Mouse (Mus musculus) frontal cortex, postnatal 14 days (tissue): ENCODE measurements around the gene Catsperz.
A peak's percentile ranks its signal among the peaks of the same experiment; 100 is the strongest.

Experiments used
- DNase-seq, 2 experiments: peaks; one replicate each; pipeline ENCODE4 v3.0.0; 2022; ENCODE audit warnings: low spot score in 2 of 2

The Catsperz gene

GRCm38 (mm10) chr19:6943709-6944108 lies 18.5 kb upstream of the Catsperz start:
- DNase-seq: no peak

- no peak for DNase-seq
These were observed 17.6 kb upstream of the Catsperz start for GRCm38 (mm10) chr19:6942764-6943163.

- peak; percentile 89 to 92 for DNase-seq
These were observed 17.1 kb upstream of the Catsperz start, which contains the start of gene Gpr137 for GRCm38 (mm10) chr19:6942249-6942691. TSS of gene Gpr137 (minus strand) at chr19:6942480.

- DNase-seq: peak; percentile 82 to 89
These were observed 16.4 kb upstream of the Catsperz start, which contains the start of gene Bad for GRCm38 (mm10) chr19:6941372-6942248. TSS of gene Bad (plus strand) at chr19:6941861.

- no peak for DNase-seq
These were observed 15.5 kb upstream of the Catsperz start for GRCm38 (mm10) chr19:6940396-6941351.

GRCm38 (mm10) chr19:6939106-6940002 lies 14.2 kb upstream of the Catsperz start:
- no peak for DNase-seq

- no peak for DNase-seq
These were observed 12.6 kb upstream of the Catsperz start for GRCm38 (mm10) chr19:6937541-6938465.

GRCm38 (mm10) chr19:6936299-6936698 lies 11.1 kb upstream of the Catsperz start:
- DNase-seq: no peak

GRCm38 (mm10) chr19:6934195-6934977 lies 9.2 kb upstream of the Catsperz start, which contains the start of gene Kcnk4:
TSS of gene Kcnk4 (minus strand) at chr19:6934515.
- DNase-seq: no peak

- no peak for DNase-seq
These were observed 8.4 kb upstream of the Catsperz start for GRCm38 (mm10) chr19:6933436-6934194.

- no peak for DNase-seq
These were observed 7.9 kb upstream of the Catsperz start for GRCm38 (mm10) chr19:6933102-6933435.

GRCm38 (mm10) chr19:6932018-6932417 lies 6.8 kb upstream of the Catsperz start:
- DNase-seq: no peak

GRCm38 (mm10) chr19:6931002-6931401 lies 5.8 kb upstream of the Catsperz start:
- no peak for DNase-seq

- no peak for DNase-seq
These were observed 2.9 kb upstream of the Catsperz start for GRCm38 (mm10) chr19:6928080-6928479.

GRCm38 (mm10) chr19:6926559-6927255 lies 1.5 kb upstream of the Catsperz start:
- no peak for DNase-seq

- no peak for DNase-seq
These were observed 590 bp upstream of the Catsperz start for GRCm38 (mm10) chr19:6925611-6926329.
